Mouse (Mus musculus): ENCODE data around the gene Mia3.
"Not testable (repeated sequence)": the region's sequence is repeated elsewhere in the genome, so short reads cannot be mapped to it uniquely, and the experiment has no call there.

- TF ChIP-seq CTCF, POLR2A (IDR thresholded peaks at IDR 0.05; ENCODE audit: extremely low read depth, insufficient read depth, low read length): not testable (repeated sequence)
Observed at GRCm38 (mm10) chr1:183309601-183310000, 59.8 kb downstream of the Mia3 start.
